Mouse (Mus musculus): ENCODE results near the gene Kdm5b. TPM values are rescaled to one million over a fixed set of nuclear protein-coding genes. Genes with fewer than 3 reads are reported as not detected.

The Kdm5b gene
- total RNA-seq, 2 experiments from 2014 or later = 64.0 to 65.5 TPM

- no peak for DNase-seq (ENCODE audit: low spot score in 2 of 2)
Measured at GRCm38 (mm10) chr1:134548231-134548630, 11.7 kb upstream of the Kdm5b start.

- no peak for DNase-seq (ENCODE audit: low spot score in 2 of 2)
Measured at GRCm38 (mm10) chr1:134549632-134550132, 10.3 kb upstream of the Kdm5b start, which contains the start of gene Mgat4e. Gene Mgat4e (minus strand): TSS chr1:134549682.

- no peak for DNase-seq (ENCODE audit: low spot score in 2 of 2)
Measured at GRCm38 (mm10) chr1:134551869-134552268, 8.1 kb upstream of the Kdm5b start.

- no peak for DNase-seq (ENCODE audit: low spot score in 2 of 2)
Measured at GRCm38 (mm10) chr1:134552396-134552795, 7.6 kb upstream of the Kdm5b start.

- peak in 1 of 2 experiments; percentile 3 for DNase-seq (ENCODE audit: low spot score in 2 of 2)
Measured at GRCm38 (mm10) chr1:134555240-134555870, 4.6 kb upstream of the Kdm5b start.

- DNase-seq (ENCODE audit: low spot score in 2 of 2) = no peak
Measured at GRCm38 (mm10) chr1:134555871-134556670, 3.9 kb upstream of the Kdm5b start.

- DNase-seq (ENCODE audit: low spot score in 2 of 2) = peak; percentile 81 to 92
Measured at GRCm38 (mm10) chr1:134556671-134557218, 3.2 kb upstream of the Kdm5b start.

- DNase-seq (ENCODE audit: low spot score in 2 of 2) = no peak
Measured at GRCm38 (mm10) chr1:134558511-134558910, 1.5 kb upstream of the Kdm5b start.

- DNase-seq (ENCODE audit: low spot score in 2 of 2) = no peak
Measured at GRCm38 (mm10) chr1:134559226-134559625, 745 bp upstream of the Kdm5b start.

- peak in 1 of 2 experiments; percentile 37 for DNase-seq (ENCODE audit: low spot score in 2 of 2)
Measured at GRCm38 (mm10) chr1:134560396-134560795, 425 bp downstream of the Kdm5b start.

- DNase-seq (ENCODE audit: low spot score in 2 of 2) = peak; percentile 21 to 26
Measured at GRCm38 (mm10) chr1:134560801-134561769, 1.1 kb downstream of the Kdm5b start.

- DNase-seq (ENCODE audit: low spot score in 2 of 2) = no peak
Measured at GRCm38 (mm10) chr1:134561770-134562143, 1.8 kb downstream of the Kdm5b start.

- DNase-seq (ENCODE audit: low spot score in 2 of 2) = no peak
Measured at GRCm38 (mm10) chr1:134562457-134562856, 2.5 kb downstream of the Kdm5b start.

- no peak for DNase-seq (ENCODE audit: low spot score in 2 of 2)
Measured at GRCm38 (mm10) chr1:134563726-134564125, 3.8 kb downstream of the Kdm5b start.

GRCm38 (mm10) chr1:134567511-134567910, 7.5 kb downstream of the Kdm5b start:
- DNase-seq (ENCODE audit: low spot score in 2 of 2) = no peak

- DNase-seq (ENCODE audit: low spot score in 2 of 2) = no peak
Measured at GRCm38 (mm10) chr1:134570171-134570570, 10.2 kb downstream of the Kdm5b start.

- DNase-seq (ENCODE audit: low spot score in 2 of 2) = no peak
Measured at GRCm38 (mm10) chr1:134570631-134571030, 10.7 kb downstream of the Kdm5b start.

GRCm38 (mm10) chr1:134573300-134573931, 13.4 kb downstream of the Kdm5b start:
- no peak for DNase-seq (ENCODE audit: low spot score in 2 of 2)

- DNase-seq (ENCODE audit: low spot score in 2 of 2) = no peak
Measured at GRCm38 (mm10) chr1:134573932-134574315, 14.0 kb downstream of the Kdm5b start.

GRCm38 (mm10) chr1:134577384-134578120, 17.6 kb downstream of the Kdm5b start:
- no peak for DNase-seq (ENCODE audit: low spot score in 2 of 2)
